Mouse (Mus musculus) E14TG2a.4 (cell line): ENCODE data around the gene Mkks.

ENCODE experiments used
- CTCF ChIP-seq: conservative IDR thresholded peaks from 2 replicates; pipeline ENCODE4 v1.5.1; 2014; ENCODE audit warnings: low read length
- NANOG ChIP-seq: IDR thresholded peaks from 2 replicates; pipeline ENCODE4 v1.6.1; 2014; ENCODE audit warnings: borderline replicate concordance, low read length, mixed read lengths
- POU5F1 ChIP-seq: IDR thresholded peaks from 2 replicates; pipeline ENCODE4 v1.6.1; 2014; ENCODE audit warnings: low read length, borderline replicate concordance

DNA sequence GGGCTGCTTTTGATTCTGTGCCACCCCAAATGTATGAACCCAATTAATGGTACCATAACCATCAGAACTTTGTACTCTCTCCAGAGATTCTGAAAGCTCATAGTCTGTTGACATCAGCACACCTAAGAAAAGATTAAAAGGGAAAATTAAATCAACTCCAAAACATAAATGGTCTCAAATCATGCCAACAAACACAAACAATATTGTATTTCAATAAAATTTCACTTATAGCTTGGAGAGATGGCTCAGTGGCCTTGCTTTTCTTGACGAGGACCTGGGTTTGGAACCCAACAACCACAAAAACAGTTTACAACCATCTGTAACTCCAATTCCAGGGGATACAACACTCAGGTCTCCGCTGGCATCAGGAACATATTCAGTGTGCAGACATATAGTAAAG lies 5.6 kb downstream of the Mkks start, which contains the start of gene AL731706.2:
- no peak for TF ChIP-seq CTCF
- no peak for TF ChIP-seq NANOG
- no peak for TF ChIP-seq POU5F1
